Mouse (Mus musculus): ENCODE results near the gene Pqlc2. TPM values are rescaled to one million over a fixed set of nuclear protein-coding genes. Genes with fewer than 3 reads are reported as not detected.

The Pqlc2 gene
- polyA plus RNA-seq, 1 experiment: 50.1 TPM

DNA sequence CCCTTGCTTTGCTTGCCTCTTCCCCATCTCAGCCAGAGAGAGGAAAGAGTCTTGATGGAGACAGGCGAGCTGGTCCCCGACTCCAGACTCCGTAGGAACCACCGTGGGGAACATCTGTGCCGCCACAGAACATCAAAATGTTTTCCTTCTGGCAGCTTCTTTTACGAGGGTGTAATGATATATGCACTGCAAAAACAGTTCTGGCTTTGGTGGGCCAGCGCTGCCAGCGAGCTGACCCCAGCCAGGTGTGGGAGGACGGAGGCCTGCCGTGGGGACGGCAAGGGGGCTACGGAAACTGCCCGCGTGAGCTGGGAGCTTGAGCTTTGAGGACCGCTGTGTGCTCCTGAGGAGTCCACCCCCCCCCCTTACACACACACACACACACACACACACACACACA lies 25.6 kb downstream of the Pqlc2 start:
- Histone ChIP-seq H3K4me1 (replicated peaks; ENCODE audit: control insufficient read depth, insufficient read depth, low read length) (no peaks in the 10 kb centered on the region), H3K27me3 (ENCODE audit: control insufficient read depth, insufficient read depth, low read length) (no peaks in the 10 kb centered on the region), H3K27ac (ENCODE audit: control insufficient read depth, insufficient read depth, low read length) (no peak overlapping the region), H3K4me3 (ENCODE audit: control insufficient read depth, insufficient read depth, low read length) (no peak overlapping the region), H3K36me3 (ENCODE audit: control insufficient read depth, insufficient read depth, low read length) (peaks cover 33% of the 10 kb centered on the region)
- WGBS: 93% methylated on average over 15 of the region's 15 CpGs
- no peak for DNase-seq
- TF ChIP-seq CTCF (IDR thresholded peaks at IDR 0.05; ENCODE audit: borderline replicate concordance, control insufficient read depth, extremely low read depth, insufficient read depth, low read length, poor library complexity): no peak
- TF ChIP-seq POLR2A (IDR thresholded peaks at IDR 0.05; ENCODE audit: control insufficient read depth, extremely low read depth, insufficient read depth, low read length, poor library complexity): no peak

DNA sequence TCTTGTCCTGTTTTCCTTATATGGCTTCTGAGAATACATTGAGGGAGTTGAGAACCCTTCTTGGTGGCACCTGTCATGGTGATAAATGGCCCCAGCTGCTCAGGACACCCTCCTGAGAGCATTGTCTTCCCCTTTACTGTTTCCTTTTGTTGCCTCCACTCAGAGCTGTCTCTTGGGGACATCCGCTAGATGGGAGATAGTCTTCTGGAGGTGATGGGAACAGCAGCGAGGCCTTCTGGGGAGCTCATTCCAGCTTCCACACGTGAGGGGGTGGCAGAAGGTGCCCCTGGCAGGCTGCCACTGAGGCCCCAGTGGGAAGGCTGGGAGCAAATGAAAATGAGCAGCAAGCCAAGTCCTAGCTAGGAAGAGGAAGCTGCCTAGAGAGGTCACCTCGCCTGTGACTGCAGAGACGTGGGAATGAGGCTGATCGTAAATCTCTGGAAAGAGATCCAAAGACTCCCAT lies 27.5 kb downstream of the Pqlc2 start:
- Histone ChIP-seq H3K4me3 (ENCODE audit: control insufficient read depth, insufficient read depth, low read length) (no peak overlapping the region), H3K4me1 (replicated peaks; ENCODE audit: control insufficient read depth, insufficient read depth, low read length) (no peaks in the 10 kb centered on the region), H3K27me3 (ENCODE audit: control insufficient read depth, insufficient read depth, low read length) (no peaks in the 10 kb centered on the region), H3K36me3 (ENCODE audit: control insufficient read depth, insufficient read depth, low read length) (peaks cover 35% of the 10 kb centered on the region), H3K27ac (ENCODE audit: control insufficient read depth, insufficient read depth, low read length) (no peak overlapping the region)
- no peak for DNase-seq
- no peak for TF ChIP-seq CTCF (IDR thresholded peaks at IDR 0.05; ENCODE audit: borderline replicate concordance, control insufficient read depth, extremely low read depth, insufficient read depth, low read length, poor library complexity)
- no peak for TF ChIP-seq POLR2A (IDR thresholded peaks at IDR 0.05; ENCODE audit: control insufficient read depth, extremely low read depth, insufficient read depth, low read length, poor library complexity)
- WGBS: 87% methylated on average over 6 of the region's 6 CpGs

DNA sequence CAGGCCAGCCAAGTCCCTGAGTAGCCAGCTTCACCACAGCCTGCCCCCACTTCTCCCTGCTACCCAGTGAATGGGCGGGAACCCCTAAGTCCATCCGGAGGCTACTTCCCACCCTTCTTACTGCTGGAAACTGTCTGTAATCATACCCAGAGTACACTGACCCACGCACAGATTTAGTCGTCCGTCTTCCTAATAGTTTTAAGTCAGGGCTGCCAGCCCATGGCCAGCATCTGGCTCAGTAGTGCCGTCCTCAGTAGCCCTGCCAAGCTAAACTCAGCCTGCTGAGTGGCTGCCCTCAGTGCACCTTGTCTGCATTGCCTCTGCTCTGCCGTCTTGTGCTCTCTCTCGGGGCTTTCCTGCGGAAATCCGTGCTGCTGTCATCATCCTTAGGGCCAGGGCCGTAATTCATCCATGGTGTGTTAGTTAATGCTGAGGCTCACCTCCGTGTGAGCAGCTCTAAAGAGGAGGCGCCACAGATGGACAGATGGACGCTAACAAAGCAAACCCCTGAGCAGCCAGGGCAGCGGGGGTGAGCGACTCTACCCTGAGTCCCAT lies 28.6 kb downstream of the Pqlc2 start:
- WGBS: 96% methylated on average over 16 of the region's 16 CpGs
- Histone ChIP-seq H3K4me1 (replicated peaks; ENCODE audit: control insufficient read depth, insufficient read depth, low read length) (no peaks in the 10 kb centered on the region), H3K36me3 (ENCODE audit: control insufficient read depth, insufficient read depth, low read length) (peaks cover 35% of the 10 kb centered on the region), H3K4me3 (ENCODE audit: control insufficient read depth, insufficient read depth, low read length) (no peak overlapping the region), H3K27me3 (ENCODE audit: control insufficient read depth, insufficient read depth, low read length) (no peaks in the 10 kb centered on the region), H3K27ac (ENCODE audit: control insufficient read depth, insufficient read depth, low read length) (no peak overlapping the region)
- no peak for DNase-seq
- no peak for TF ChIP-seq CTCF (IDR thresholded peaks at IDR 0.05; ENCODE audit: borderline replicate concordance, control insufficient read depth, extremely low read depth, insufficient read depth, low read length, poor library complexity)
- no peak for TF ChIP-seq POLR2A (IDR thresholded peaks at IDR 0.05; ENCODE audit: control insufficient read depth, extremely low read depth, insufficient read depth, low read length, poor library complexity)

DNA sequence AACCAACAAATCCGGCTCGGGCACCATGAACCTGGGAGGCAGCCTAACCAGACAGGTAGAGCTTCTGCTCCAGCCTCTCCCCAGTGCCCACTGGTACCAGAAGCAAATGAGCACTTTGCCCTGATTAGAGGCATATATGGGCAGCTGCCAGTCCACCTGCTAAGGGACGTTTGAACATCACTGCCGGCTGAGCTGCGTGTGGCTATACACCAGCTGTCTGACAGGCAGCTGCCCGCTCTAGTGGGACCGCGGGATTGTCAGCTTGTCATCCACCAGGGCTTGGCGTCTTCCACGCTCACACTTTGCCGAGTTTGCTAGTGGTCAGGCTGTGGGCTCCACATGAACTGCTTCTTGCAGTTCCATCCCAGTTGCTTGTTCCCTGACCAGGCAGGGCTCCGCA lies 30.0 kb downstream of the Pqlc2 start:
- H3K36me3 ChIP-seq (ENCODE audit: control insufficient read depth, insufficient read depth, low read length): peaks cover 35% of the 10 kb centered on the region
- DNase-seq: no peak
- no peak overlapping the region for H3K27ac ChIP-seq (ENCODE audit: control insufficient read depth, insufficient read depth, low read length)
- TF ChIP-seq CTCF (IDR thresholded peaks at IDR 0.05; ENCODE audit: borderline replicate concordance, control insufficient read depth, extremely low read depth, insufficient read depth, low read length, poor library complexity) (no peak), POLR2A (IDR thresholded peaks at IDR 0.05; ENCODE audit: control insufficient read depth, extremely low read depth, insufficient read depth, low read length, poor library complexity) (no peak)
- H3K27me3 ChIP-seq (ENCODE audit: control insufficient read depth, insufficient read depth, low read length): no peaks in the 10 kb centered on the region
- WGBS: 97% methylated on average over 12 of the region's 12 CpGs
- no peaks in the 10 kb centered on the region for H3K4me1 ChIP-seq (replicated peaks; ENCODE audit: control insufficient read depth, insufficient read depth, low read length)
- H3K4me3 ChIP-seq (ENCODE audit: control insufficient read depth, insufficient read depth, low read length): no peak overlapping the region

DNA sequence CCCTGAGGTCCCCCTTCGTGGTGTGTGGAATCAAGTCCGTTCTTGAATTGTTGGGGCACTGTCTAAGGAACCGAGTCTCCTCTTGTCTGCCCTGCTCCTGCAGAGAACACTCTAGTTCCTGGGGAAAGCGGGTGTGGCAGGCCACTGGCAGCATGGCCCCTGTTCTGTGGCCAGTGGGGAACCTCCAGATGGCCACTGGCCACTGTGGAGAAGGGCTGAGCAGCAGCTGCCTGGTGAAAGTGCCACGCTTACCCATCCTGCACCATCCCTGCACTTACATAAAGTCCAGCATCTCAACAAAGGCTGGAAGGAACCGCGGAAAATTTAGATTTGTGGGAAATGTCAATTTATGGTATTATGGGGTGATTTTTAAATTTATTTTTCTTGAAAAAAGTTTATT lies 34.1 kb downstream of the Pqlc2 start:
- WGBS: 94% methylated on average over 7 of the region's 7 CpGs
- H3K27me3 ChIP-seq (ENCODE audit: control insufficient read depth, insufficient read depth, low read length): no peaks in the 10 kb centered on the region
- H3K4me3 ChIP-seq (ENCODE audit: control insufficient read depth, insufficient read depth, low read length): no peak overlapping the region
- TF ChIP-seq CTCF (IDR thresholded peaks at IDR 0.05; ENCODE audit: borderline replicate concordance, control insufficient read depth, extremely low read depth, insufficient read depth, low read length, poor library complexity) (0 out of 2 replicates have a peak, but pooled peaks have one; percentile 16), POLR2A (IDR thresholded peaks at IDR 0.05; ENCODE audit: control insufficient read depth, extremely low read depth, insufficient read depth, low read length, poor library complexity) (no peak)
- DNase-seq: no peak
- peaks cover 24% of the 10 kb centered on the region for H3K36me3 ChIP-seq (ENCODE audit: control insufficient read depth, insufficient read depth, low read length)
- H3K4me1 ChIP-seq (replicated peaks; ENCODE audit: control insufficient read depth, insufficient read depth, low read length): no peaks in the 10 kb centered on the region
- H3K27ac ChIP-seq (ENCODE audit: control insufficient read depth, insufficient read depth, low read length): no peak overlapping the region

DNA sequence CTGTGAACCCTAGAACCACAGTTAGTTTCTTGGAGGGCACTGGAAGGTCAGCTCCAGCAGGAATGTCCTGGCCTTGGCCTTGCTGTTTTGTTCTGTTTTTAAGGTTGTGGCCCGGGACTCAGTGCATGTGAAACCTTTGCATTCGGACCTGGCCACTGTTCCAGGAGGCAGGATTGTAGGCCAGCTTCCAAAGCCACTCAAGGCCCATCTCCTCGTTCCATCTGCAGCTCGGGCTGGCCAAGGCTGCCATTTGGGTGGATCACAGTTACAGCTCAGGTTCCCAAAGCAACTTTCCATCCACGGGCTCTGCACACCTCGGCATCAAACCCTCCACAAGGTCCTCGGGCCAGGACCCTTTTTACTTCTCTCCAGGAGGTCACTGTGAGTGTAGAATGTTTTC lies 35.9 kb downstream of the Pqlc2 start:
- DNase-seq: no peak
- Histone ChIP-seq H3K36me3 (ENCODE audit: control insufficient read depth, insufficient read depth, low read length) (peaks cover 6% of the 10 kb centered on the region; the same call in 1 of the 2 replicates), H3K27me3 (ENCODE audit: control insufficient read depth, insufficient read depth, low read length) (no peaks in the 10 kb centered on the region), H3K4me3 (ENCODE audit: control insufficient read depth, insufficient read depth, low read length) (no peak overlapping the region), H3K4me1 (replicated peaks; ENCODE audit: control insufficient read depth, insufficient read depth, low read length) (no peaks in the 10 kb centered on the region), H3K27ac (ENCODE audit: control insufficient read depth, insufficient read depth, low read length) (no peak overlapping the region)
- WGBS: 92% methylated on average over 7 of the region's 7 CpGs
- TF ChIP-seq POLR2A (IDR thresholded peaks at IDR 0.05; ENCODE audit: control insufficient read depth, extremely low read depth, insufficient read depth, low read length, poor library complexity): no peak
- TF ChIP-seq CTCF (IDR thresholded peaks at IDR 0.05; ENCODE audit: borderline replicate concordance, control insufficient read depth, extremely low read depth, insufficient read depth, low read length, poor library complexity): no peak
